Mouse (Mus musculus) brain, embryonic 14.5 days (tissue): ENCODE measurements around the gene Lrrc20.

Source experiments
- CTCF ChIP-seq: fragments of 200-500 bp; IDR thresholded peaks from 2 replicates; pipeline ENCODE4 v1.5.1; 2012; ENCODE audit warnings: inconsistent platforms, mild to moderate bottlenecking, moderate library complexity, borderline replicate concordance; ENCODE audit not compliant: insufficient read depth, insufficient read length; ENCODE audit errors: extremely low read depth
- POLR2A ChIP-seq: fragments of 200-500 bp; IDR thresholded peaks from 2 replicates; pipeline ENCODE4 v1.6.1; 2012; ENCODE audit warnings: mild to moderate bottlenecking, inconsistent platforms, borderline replicate concordance; ENCODE audit not compliant: poor library complexity, insufficient read depth, insufficient read length, severe bottlenecking; ENCODE audit errors: extremely low read depth

GRCm38 (mm10) chr10:61431375-61431774 lies 44.2 kb upstream of the Lrrc20 start:
- TF ChIP-seq CTCF (no peak), POLR2A (no peak)
